Mouse (Mus musculus) cortical plate, adult 2 months (tissue): ENCODE measurements around the gene Hoxa1.

Experiments
- CTCF ChIP-seq: fragments of 200-500 bp; IDR thresholded peaks from 2 replicates; pipeline ENCODE4 v1.5.1; 2011; ENCODE audit warnings: mild to moderate bottlenecking, control low read depth, low read length; ENCODE audit not compliant: insufficient read depth; ENCODE audit errors: extremely low read depth
- POLR2A ChIP-seq: fragments of 200-500 bp; IDR thresholded peaks from 2 replicates; pipeline ENCODE4 v1.6.1; 2011; ENCODE audit warnings: mild to moderate bottlenecking, low read length, control low read depth; ENCODE audit not compliant: insufficient read depth; ENCODE audit errors: extremely low read depth

DNA sequence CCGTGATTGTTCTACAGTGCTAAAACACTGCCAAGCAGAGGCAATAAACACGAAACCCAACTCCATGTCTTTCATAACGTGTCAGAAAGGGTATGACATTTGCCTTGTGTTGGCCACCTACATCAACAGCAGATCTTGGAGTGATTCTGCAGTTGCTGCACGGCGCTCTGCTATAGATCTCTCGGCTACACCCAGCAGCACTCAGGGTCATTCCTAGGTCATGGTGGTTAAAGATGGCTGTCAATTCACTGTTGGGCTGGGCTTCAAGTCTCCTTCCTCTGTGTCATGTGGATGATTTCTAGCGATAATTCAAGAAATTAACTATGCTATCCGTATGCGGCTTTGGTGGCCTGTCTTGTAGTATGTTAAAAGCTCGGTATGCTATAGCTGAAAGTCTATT, 19.5 kb downstream of the Hoxa1 start:
- TF ChIP-seq POLR2A (no peak), CTCF (no peak)
